Mouse (Mus musculus) embryonic fibroblast, embryonic 13.5 days (primary cell): Measurements from ENCODE around the gene Supt6.

Source experiments
- CTCF ChIP-seq: IDR thresholded peaks from 2 replicates; pipeline ENCODE4 v1.5.1; 2011; ENCODE audit warnings: mild to moderate bottlenecking, control low read depth, low read length, moderate library complexity, borderline replicate concordance; ENCODE audit not compliant: insufficient read depth
- POLR2A ChIP-seq: IDR thresholded peaks from 2 replicates; pipeline ENCODE4 v1.6.1; 2011; ENCODE audit warnings: low read depth, mild to moderate bottlenecking, control low read depth, low read length, moderate library complexity

GRCm38 (mm10) chr11:78193113-78193512, 52.7 kb downstream of the Supt6 start, which contains the start of gene Proca1:
- TF ChIP-seq CTCF: no peak
- TF ChIP-seq POLR2A: no peak; the same call in 1 of the 2 replicates
